Mouse (Mus musculus): Measurements from ENCODE around the gene Olfr1122. TPM values are rescaled to one million over a fixed set of nuclear protein-coding genes. Genes with fewer than 3 reads are reported as not detected.

The Olfr1122 gene
- not detected for polyA plus RNA-seq (2015; fragmentation: Illumina TruSeq; extraction: RNeasy Lipid Tissue Mini Kit (QIAGEN cat#74804); ENCODE audit: insufficient read depth, low read depth, low replicate concordance)

GRCm38 (mm10) chr2:87385549-87385948 is at the start of gene Olfr1122:
Olfr1122 (plus strand) TSS chr2:87385849.

GRCm38 (mm10) chr2:87354515-87354914 is 31.1 kb upstream of the Olfr1122 start, which contains the start of gene Olfr1120:
Olfr1120 (plus strand) TSS chr2:87354815.

DNA sequence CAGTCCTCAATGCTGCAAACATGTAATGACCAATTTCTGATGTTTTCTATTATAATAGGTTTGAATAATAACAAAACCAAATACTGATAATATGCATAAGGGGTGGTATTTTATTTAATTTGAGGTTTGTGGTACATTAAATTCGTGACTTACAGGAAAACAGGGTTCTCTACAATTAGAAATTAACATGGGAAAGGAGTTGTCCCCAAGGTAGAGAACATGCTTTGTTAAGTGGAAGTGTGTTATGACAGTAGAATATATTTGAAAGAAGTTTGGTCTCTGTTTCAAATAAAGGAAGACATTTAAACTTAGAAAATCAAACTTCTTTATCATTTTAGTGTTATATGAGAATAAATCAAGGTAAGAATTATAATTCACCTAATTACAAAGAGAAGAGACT is 16.1 kb upstream of the Olfr1122 start, which contains the start of gene Olfr1121:
TSS of gene Olfr1121 (plus strand) at position 301 of the 400 bp plus-strand sequence.

GRCm38 (mm10) chr2:87416335-87416734 is 30.7 kb downstream of the Olfr1122 start, which contains the start of gene Olfr1123:
Olfr1123 (plus strand) TSS chr2:87416635.

GRCm38 (mm10) chr2:87429975-87430374 is 44.3 kb downstream of the Olfr1122 start, which contains the start of gene Olfr1124:
Olfr1124 (plus strand) TSS chr2:87430275.

Other genes with a start within 250 kb of the Olfr1122 start
- gene Olfr1110, start 245.5 kb upstream of the Olfr1122 start, polyA plus RNA-seq (2015; fragmentation: Illumina TruSeq; extraction: RNeasy Lipid Tissue Mini Kit (QIAGEN cat#74804); ENCODE audit: insufficient read depth, low read depth, low replicate concordance) = not detected
- not detected for gene Olfr1111, start 233.2 kb upstream of the Olfr1122 start, polyA plus RNA-seq (2015; fragmentation: Illumina TruSeq; extraction: RNeasy Lipid Tissue Mini Kit (QIAGEN cat#74804); ENCODE audit: insufficient read depth, low read depth, low replicate concordance)
- gene Olfr1112, start 198.1 kb upstream of the Olfr1122 start, polyA plus RNA-seq (2015; fragmentation: Illumina TruSeq; extraction: RNeasy Lipid Tissue Mini Kit (QIAGEN cat#74804); ENCODE audit: insufficient read depth, low read depth, low replicate concordance) = not detected
- gene Olfr1113, start 176.9 kb upstream of the Olfr1122 start, polyA plus RNA-seq (2015; fragmentation: Illumina TruSeq; extraction: RNeasy Lipid Tissue Mini Kit (QIAGEN cat#74804); ENCODE audit: insufficient read depth, low read depth, low replicate concordance) = not detected
- gene Olfr1115, start 137.8 kb upstream of the Olfr1122 start, polyA plus RNA-seq (2015; fragmentation: Illumina TruSeq; extraction: RNeasy Lipid Tissue Mini Kit (QIAGEN cat#74804); ENCODE audit: insufficient read depth, low read depth, low replicate concordance) = not detected
- gene Olfr1116, start 118.3 kb upstream of the Olfr1122 start, polyA plus RNA-seq (2015; fragmentation: Illumina TruSeq; extraction: RNeasy Lipid Tissue Mini Kit (QIAGEN cat#74804); ENCODE audit: insufficient read depth, low read depth, low replicate concordance) = not detected
- not detected for gene Olfr1118, start 78.3 kb upstream of the Olfr1122 start, polyA plus RNA-seq (2015; fragmentation: Illumina TruSeq; extraction: RNeasy Lipid Tissue Mini Kit (QIAGEN cat#74804); ENCODE audit: insufficient read depth, low read depth, low replicate concordance)
- gene Olfr1120, start 31.0 kb upstream of the Olfr1122 start, polyA plus RNA-seq (2015; fragmentation: Illumina TruSeq; extraction: RNeasy Lipid Tissue Mini Kit (QIAGEN cat#74804); ENCODE audit: insufficient read depth, low read depth, low replicate concordance) = not detected
- not detected for gene Olfr1121, start 16.0 kb upstream of the Olfr1122 start, polyA plus RNA-seq (2015; fragmentation: Illumina TruSeq; extraction: RNeasy Lipid Tissue Mini Kit (QIAGEN cat#74804); ENCODE audit: insufficient read depth, low read depth, low replicate concordance)
- gene Olfr1123, start 30.8 kb downstream of the Olfr1122 start, polyA plus RNA-seq (2015; fragmentation: Illumina TruSeq; extraction: RNeasy Lipid Tissue Mini Kit (QIAGEN cat#74804); ENCODE audit: insufficient read depth, low read depth, low replicate concordance) = not detected
- gene Olfr1124, start 44.4 kb downstream of the Olfr1122 start, polyA plus RNA-seq (2015; fragmentation: Illumina TruSeq; extraction: RNeasy Lipid Tissue Mini Kit (QIAGEN cat#74804); ENCODE audit: insufficient read depth, low read depth, low replicate concordance) = not detected
- gene Olfr1126, start 68.1 kb downstream of the Olfr1122 start, polyA plus RNA-seq (2015; fragmentation: Illumina TruSeq; extraction: RNeasy Lipid Tissue Mini Kit (QIAGEN cat#74804); ENCODE audit: insufficient read depth, low read depth, low replicate concordance) = not detected
- gene Pramel7, start 111.2 kb downstream of the Olfr1122 start, polyA plus RNA-seq (2015; fragmentation: Illumina TruSeq; extraction: RNeasy Lipid Tissue Mini Kit (QIAGEN cat#74804); ENCODE audit: insufficient read depth, low read depth, low replicate concordance) = not detected
- gene Pramel6, start 120.7 kb downstream of the Olfr1122 start, polyA plus RNA-seq (2015; fragmentation: Illumina TruSeq; extraction: RNeasy Lipid Tissue Mini Kit (QIAGEN cat#74804); ENCODE audit: insufficient read depth, low read depth, low replicate concordance) = not detected
- not detected for gene Olfr153, start 145.9 kb downstream of the Olfr1122 start, polyA plus RNA-seq (2015; fragmentation: Illumina TruSeq; extraction: RNeasy Lipid Tissue Mini Kit (QIAGEN cat#74804); ENCODE audit: insufficient read depth, low read depth, low replicate concordance)
- not detected for gene Olfr1128, start 159.7 kb downstream of the Olfr1122 start, polyA plus RNA-seq (2015; fragmentation: Illumina TruSeq; extraction: RNeasy Lipid Tissue Mini Kit (QIAGEN cat#74804); ENCODE audit: insufficient read depth, low read depth, low replicate concordance)
- not detected for gene Olfr1129, start 188.1 kb downstream of the Olfr1122 start, polyA plus RNA-seq (2015; fragmentation: Illumina TruSeq; extraction: RNeasy Lipid Tissue Mini Kit (QIAGEN cat#74804); ENCODE audit: insufficient read depth, low read depth, low replicate concordance)
- gene Olfr1130, start 220.4 kb downstream of the Olfr1122 start, polyA plus RNA-seq (2015; fragmentation: Illumina TruSeq; extraction: RNeasy Lipid Tissue Mini Kit (QIAGEN cat#74804); ENCODE audit: insufficient read depth, low read depth, low replicate concordance) = not detected
- gene Olfr1131, start 241.3 kb downstream of the Olfr1122 start, polyA plus RNA-seq (2015; fragmentation: Illumina TruSeq; extraction: RNeasy Lipid Tissue Mini Kit (QIAGEN cat#74804); ENCODE audit: insufficient read depth, low read depth, low replicate concordance) = not detected